Mouse (Mus musculus): ENCODE results near the gene Apobec2. TPM values are rescaled to one million over a fixed set of nuclear protein-coding genes. Genes with fewer than 3 reads are reported as not detected.

Gene Apobec2
- polyA plus RNA-seq, 1 experiment from 2014 or later = 218 TPM

- Histone ChIP-seq H3K9ac (ENCODE audit: low read length) (peak overlapping the region; percentile 20; the same call in 1 of the 2 replicates), H3K27me3 (ENCODE audit: control insufficient read depth, insufficient read depth, low read length) (no peaks in the 10 kb centered on the region), H3K4me3 (ENCODE audit: low read length) (no peak overlapping the region), H3K4me2 (ENCODE audit: low read depth, low read length) (no peak overlapping the region), H3K4me1 (ENCODE audit: control insufficient read depth, insufficient read depth, low read length) (peaks cover 14% of the 10 kb centered on the region), H3K9me3 (replicated peaks; ENCODE audit: control insufficient read depth, low read length) (no peaks in the 10 kb centered on the region), H3K36me3 (ENCODE audit: control insufficient read depth, insufficient read depth) (peaks cover 60% of the 10 kb centered on the region), H3K27ac (ENCODE audit: low read length) (peak overlapping the region; percentile 45; the same call in 1 of the 2 replicates)
- ATAC-seq (replicated peaks; ENCODE audit: extremely low read depth, insufficient read depth, low FRiP score) = no peak
- WGBS = 70% methylated on average over 6 of the region's 6 CpGs
Observed at GRCm38 (mm10) chr17:48417521-48417920, 15.2 kb downstream of the Apobec2 start.

- Histone ChIP-seq H3K27me3 (ENCODE audit: control insufficient read depth, insufficient read depth, low read length) (no peaks in the 10 kb centered on the region), H3K9me3 (replicated peaks; ENCODE audit: control insufficient read depth, low read length) (no peaks in the 10 kb centered on the region), H3K4me2 (ENCODE audit: low read depth, low read length) (no peak overlapping the region), H3K4me3 (ENCODE audit: low read length) (no peak overlapping the region), H3K36me3 (ENCODE audit: control insufficient read depth, insufficient read depth) (peaks cover 54% of the 10 kb centered on the region), H3K27ac (ENCODE audit: low read length) (peak overlapping the region; percentile 74), H3K4me1 (ENCODE audit: control insufficient read depth, insufficient read depth, low read length) (peaks cover 14% of the 10 kb centered on the region), H3K9ac (ENCODE audit: low read length) (no peak overlapping the region)
- ATAC-seq (replicated peaks; ENCODE audit: extremely low read depth, insufficient read depth, low FRiP score) = peak; percentile 47
- WGBS = 76% methylated on average over 14 of the region's 14 CpGs
Observed at GRCm38 (mm10) chr17:48416425-48417195, 16.1 kb downstream of the Apobec2 start.

GRCm38 (mm10) chr17:48416011-48416410 lies 16.7 kb downstream of the Apobec2 start:
- 48% methylated on average over 7 of the region's 7 CpGs for WGBS
- Histone ChIP-seq H3K36me3 (ENCODE audit: control insufficient read depth, insufficient read depth) (peaks cover 49% of the 10 kb centered on the region), H3K27ac (ENCODE audit: low read length) (peak overlapping the region; percentile 74), H3K4me3 (ENCODE audit: low read length) (no peak overlapping the region), H3K27me3 (ENCODE audit: control insufficient read depth, insufficient read depth, low read length) (no peaks in the 10 kb centered on the region), H3K9me3 (replicated peaks; ENCODE audit: control insufficient read depth, low read length) (no peaks in the 10 kb centered on the region), H3K4me2 (ENCODE audit: low read depth, low read length) (no peak overlapping the region), H3K4me1 (ENCODE audit: control insufficient read depth, insufficient read depth, low read length) (peaks cover 20% of the 10 kb centered on the region), H3K9ac (ENCODE audit: low read length) (no peak overlapping the region)
- ATAC-seq (replicated peaks; ENCODE audit: extremely low read depth, insufficient read depth, low FRiP score) = no peak

GRCm38 (mm10) chr17:48411241-48411640 lies 21.5 kb downstream of the Apobec2 start:
- Histone ChIP-seq H3K9ac (ENCODE audit: low read length) (peak overlapping the region; percentile 90), H3K4me2 (ENCODE audit: low read depth, low read length) (peak overlapping the region; percentile 92), H3K4me1 (ENCODE audit: control insufficient read depth, insufficient read depth, low read length) (peaks cover 24% of the 10 kb centered on the region), H3K27ac (ENCODE audit: low read length) (peak overlapping the region; percentile 99; the same call in 1 of the 2 replicates), H3K4me3 (ENCODE audit: low read length) (peak overlapping the region; percentile 81), H3K36me3 (ENCODE audit: control insufficient read depth, insufficient read depth) (peaks cover 20% of the 10 kb centered on the region), H3K27me3 (ENCODE audit: control insufficient read depth, insufficient read depth, low read length) (no peaks in the 10 kb centered on the region), H3K9me3 (replicated peaks; ENCODE audit: control insufficient read depth, low read length) (no peaks in the 10 kb centered on the region)
- 52% methylated on average over 8 of the region's 8 CpGs for whole genome bisulfite sequencing
- no peak for ATAC-seq (replicated peaks; ENCODE audit: extremely low read depth, insufficient read depth, low FRiP score)

GRCm38 (mm10) chr17:48410299-48410785 lies 22.4 kb downstream of the Apobec2 start:
- H3K27me3 ChIP-seq (ENCODE audit: control insufficient read depth, insufficient read depth, low read length) = no peaks in the 10 kb centered on the region
- H3K9ac ChIP-seq (ENCODE audit: low read length) = peak overlapping the region; percentile 90
- peak overlapping the region; percentile 99 for H3K27ac ChIP-seq (ENCODE audit: low read length)
- peak overlapping the region; percentile 92 for H3K4me2 ChIP-seq (ENCODE audit: low read depth, low read length)
- peak overlapping the region; percentile 81 for H3K4me3 ChIP-seq (ENCODE audit: low read length)
- H3K9me3 ChIP-seq (replicated peaks; ENCODE audit: control insufficient read depth, low read length) = no peaks in the 10 kb centered on the region
- peak; percentile 3 for ATAC-seq (replicated peaks; ENCODE audit: extremely low read depth, insufficient read depth, low FRiP score)
- H3K4me1 ChIP-seq (ENCODE audit: control insufficient read depth, insufficient read depth, low read length) = peaks cover 27% of the 10 kb centered on the region
- H3K36me3 ChIP-seq (ENCODE audit: control insufficient read depth, insufficient read depth) = peaks cover 13% of the 10 kb centered on the region
- WGBS = under 1% methylated on average over 13 of the region's 13 CpGs

DNA sequence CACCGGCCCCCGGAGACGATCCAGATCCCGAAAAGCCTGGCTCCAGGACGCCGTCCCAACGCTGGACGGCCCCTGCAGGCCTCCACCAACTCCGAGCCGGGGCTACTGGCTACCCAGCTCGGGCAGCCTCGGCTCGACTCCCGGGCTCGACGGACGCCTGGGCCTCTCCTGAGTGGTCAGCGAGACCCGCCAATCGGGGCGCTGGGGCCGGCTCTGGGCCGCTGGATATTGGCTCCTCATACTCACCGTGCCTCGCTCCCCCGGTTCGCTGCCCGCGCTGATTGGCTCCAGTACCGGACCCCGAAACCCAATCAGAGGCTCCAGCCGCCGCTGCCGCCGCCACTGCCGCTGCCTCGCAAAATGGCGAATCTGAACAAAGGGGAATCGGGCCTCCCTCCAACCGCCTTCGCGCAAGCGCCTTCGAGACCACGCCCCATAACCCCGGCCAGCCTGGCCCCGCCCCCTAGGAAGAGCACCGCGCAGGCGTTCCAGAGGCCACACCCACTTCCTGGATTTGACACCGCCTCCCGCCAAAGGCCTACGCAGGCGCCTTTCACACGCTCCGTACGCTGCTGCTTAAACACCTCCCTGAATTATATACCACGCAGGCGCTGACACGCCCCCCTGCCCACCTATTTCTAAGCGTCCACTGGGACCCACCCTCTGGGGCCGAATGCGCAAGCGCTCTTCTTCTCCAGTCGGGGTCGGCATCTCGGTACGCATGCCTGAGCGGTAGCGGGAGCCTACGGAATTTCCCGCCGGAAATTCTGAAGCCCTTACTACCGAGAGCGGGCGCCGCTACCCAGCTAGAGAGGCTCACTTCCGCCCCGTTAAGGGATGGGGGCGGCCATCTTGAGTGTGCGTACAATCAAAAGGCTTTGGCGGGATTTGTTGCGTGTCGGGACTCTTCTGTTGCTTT lies 23.1 kb downstream of the Apobec2 start, which contains the start of the genes Nfya and Oard1:
Nfya (minus strand) TSS at position 527 of the 919 bp plus-strand sequence.
Oard1 (plus strand) TSS at position 635 of the 919 bp plus-strand sequence.
- H3K27me3 ChIP-seq (ENCODE audit: control insufficient read depth, insufficient read depth, low read length) = no peaks in the 10 kb centered on the region
- WGBS = under 1% methylated on average over 84 of the region's 84 CpGs
- peak within 1 kb of the TSS; percentile 81 for H3K4me3 ChIP-seq (ENCODE audit: low read length)
- H3K4me2 ChIP-seq (ENCODE audit: low read depth, low read length) = peak within 1 kb of the TSS; percentile 92
- H3K4me1 ChIP-seq (ENCODE audit: control insufficient read depth, insufficient read depth, low read length) = peaks cover 27% of the 10 kb centered on the region
- H3K9ac ChIP-seq (ENCODE audit: low read length) = peak within 1 kb of the TSS; percentile 90
- peak; percentile 94 for ATAC-seq (replicated peaks; ENCODE audit: extremely low read depth, insufficient read depth, low FRiP score)
- H3K36me3 ChIP-seq (ENCODE audit: control insufficient read depth, insufficient read depth) = peaks cover 7% of the 10 kb centered on the region
- peak within 1 kb of the TSS; percentile 99 for H3K27ac ChIP-seq (ENCODE audit: low read length)
- no peaks in the 10 kb centered on the region for H3K9me3 ChIP-seq (replicated peaks; ENCODE audit: control insufficient read depth, low read length)

DNA sequence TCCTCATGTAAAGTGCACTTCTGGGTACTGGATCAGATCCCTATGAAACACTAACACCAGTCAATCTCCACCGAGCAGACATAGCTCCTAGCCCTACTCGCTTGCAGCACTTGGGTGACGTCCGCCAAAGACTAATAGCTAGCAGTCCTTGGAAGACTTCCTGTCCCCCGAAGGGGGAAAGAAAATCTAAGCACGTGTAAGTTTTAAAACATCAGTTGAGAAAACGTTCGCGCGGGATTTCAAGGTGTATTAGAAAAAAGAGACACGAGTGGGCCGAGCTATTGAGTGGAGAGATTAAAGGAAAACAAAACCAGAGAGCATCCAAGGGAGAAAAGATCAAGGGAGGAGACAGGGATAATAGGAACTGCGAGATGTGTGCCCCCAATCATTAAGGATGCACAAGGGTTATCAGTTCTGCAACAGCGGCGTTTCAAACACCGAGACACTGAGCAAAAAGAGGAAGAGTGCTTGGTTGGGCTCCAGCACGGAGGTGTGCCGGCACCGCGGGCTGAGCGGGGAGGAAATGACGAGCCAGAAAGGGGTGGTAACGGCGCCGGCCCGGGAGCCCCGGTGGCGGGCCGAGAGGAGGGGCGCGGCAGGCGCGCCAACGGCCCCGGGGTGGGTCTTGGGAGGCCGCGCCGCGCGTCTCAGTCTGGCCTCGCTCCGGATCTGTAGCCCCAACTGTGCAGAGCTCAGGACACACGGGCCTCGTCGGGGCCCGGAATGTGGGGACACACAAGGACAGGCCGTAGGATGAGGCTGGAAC lies 24.0 kb downstream of the Apobec2 start:
- Histone ChIP-seq H3K4me3 (ENCODE audit: low read length) (peak overlapping the region; percentile 70), H3K36me3 (ENCODE audit: control insufficient read depth, insufficient read depth) (0 out of 2 replicates have a peak, but pooled peaks cover 2% of the 10 kb centered on the region), H3K9ac (ENCODE audit: low read length) (peak overlapping the region; percentile 89), H3K4me1 (ENCODE audit: control insufficient read depth, insufficient read depth, low read length) (peaks cover 27% of the 10 kb centered on the region), H3K9me3 (replicated peaks; ENCODE audit: control insufficient read depth, low read length) (no peaks in the 10 kb centered on the region), H3K27ac (ENCODE audit: low read length) (peak overlapping the region; percentile 97), H3K4me2 (ENCODE audit: low read depth, low read length) (peak overlapping the region; percentile 76), H3K27me3 (ENCODE audit: control insufficient read depth, insufficient read depth, low read length) (no peaks in the 10 kb centered on the region)
- ATAC-seq (replicated peaks; ENCODE audit: extremely low read depth, insufficient read depth, low FRiP score) = peak; percentile 37
- WGBS = under 1% methylated on average over 46 of the region's 47 CpGs

DNA sequence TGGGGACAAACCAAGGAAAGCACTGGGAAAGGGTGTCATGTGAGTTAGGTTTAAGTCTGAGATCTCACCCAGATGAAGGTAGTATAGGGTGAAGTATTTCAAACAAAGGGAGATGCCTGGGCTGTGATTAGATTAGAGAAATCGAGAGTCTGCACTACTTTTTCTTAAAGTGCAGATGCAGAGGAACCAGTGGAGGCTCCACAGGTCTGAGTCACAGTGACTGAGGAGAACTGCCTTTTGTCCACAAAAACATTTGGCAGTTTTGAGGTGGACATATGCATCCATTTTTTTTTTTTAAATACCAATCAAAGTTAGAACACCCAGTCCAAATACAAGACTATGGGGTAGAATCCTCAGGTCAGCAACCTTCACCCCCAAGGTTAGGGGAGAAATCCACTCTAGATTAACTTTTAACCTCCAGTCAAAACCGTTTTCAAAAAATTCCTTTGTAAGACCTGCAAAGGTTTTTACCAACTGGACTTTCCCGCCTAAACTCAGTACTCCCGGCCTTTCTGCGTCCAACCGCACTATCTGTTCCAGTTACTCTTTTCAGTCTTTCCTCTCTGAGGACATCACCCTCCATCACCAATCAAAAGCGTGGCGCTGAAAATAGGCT lies 24.7 kb downstream of the Apobec2 start:
- peak overlapping the region; percentile 97 for H3K27ac ChIP-seq (ENCODE audit: low read length)
- ATAC-seq (replicated peaks; ENCODE audit: extremely low read depth, insufficient read depth, low FRiP score) = no peak
- no peaks in the 10 kb centered on the region for H3K9me3 ChIP-seq (replicated peaks; ENCODE audit: control insufficient read depth, low read length)
- H3K4me1 ChIP-seq (ENCODE audit: control insufficient read depth, insufficient read depth, low read length) = peaks cover 27% of the 10 kb centered on the region
- H3K4me2 ChIP-seq (ENCODE audit: low read depth, low read length) = peak overlapping the region; percentile 76
- no peaks in the 10 kb centered on the region for H3K27me3 ChIP-seq (ENCODE audit: control insufficient read depth, insufficient read depth, low read length)
- H3K36me3 ChIP-seq (ENCODE audit: control insufficient read depth, insufficient read depth) = 0 out of 2 replicates have a peak, but pooled peaks cover 2% of the 10 kb centered on the region
- WGBS = 4% methylated on average over 8 of the region's 8 CpGs
- peak overlapping the region; percentile 89 for H3K9ac ChIP-seq (ENCODE audit: low read length)
- peak overlapping the region; percentile 70 for H3K4me3 ChIP-seq (ENCODE audit: low read length)
